Mouse (Mus musculus) ES-E14 (cell line): Measurements from ENCODE around the gene Olfr1454. TPM values are rescaled to one million over a fixed set of nuclear protein-coding genes. Genes with fewer than 3 reads are reported as not detected.

Experiments
- DNase-seq: peaks from one replicate; pipeline ENCODE4 v3.0.0-alpha.2; 2013; ENCODE audit warnings: low read depth, low spot score
- H3K27ac ChIP-seq: 2 replicates; pipeline ENCODE4 v1.5.1; 2012; ENCODE audit warnings: low read depth, mild to moderate bottlenecking, low read length, moderate library complexity, mixed read lengths; ENCODE audit not compliant: poor library complexity, insufficient read depth, severe bottlenecking
- H3K36me3 ChIP-seq: 2 replicates; pipeline ENCODE4 v1.6.1; 2012; ENCODE audit warnings: mild to moderate bottlenecking, low read length, moderate library complexity, mixed read lengths; ENCODE audit not compliant: control insufficient read depth, poor library complexity, insufficient read depth, severe bottlenecking
- H3K4me1 ChIP-seq, 2 experiments: fragments of 150-350 bp in 1 of 2; sonication (generic) in 1 of 2; 2 replicates each; pipeline ENCODE4 v1.6.1; 2012; ENCODE audit warnings: low read length in 2 of 2, mild to moderate bottlenecking in 1 of 2, mixed read lengths in 1 of 2; ENCODE audit not compliant: control insufficient read depth in 2 of 2, insufficient read depth in 2 of 2, poor library complexity in 1 of 2
- H3K4me3 ChIP-seq, 2 experiments: fragments of 150-350 bp in 1 of 2; sonication (generic) in 1 of 2; 2 replicates each; pipeline ENCODE4 v1.5.1; 2012; ENCODE audit warnings: low read length in 2 of 2, low read depth in 1 of 2, mild to moderate bottlenecking in 1 of 2, mixed read lengths in 1 of 2; ENCODE audit not compliant: insufficient read depth in 1 of 2, poor library complexity in 1 of 2, severe bottlenecking in 1 of 2
- H3K9ac ChIP-seq: 2 replicates; pipeline ENCODE4 v1.6.1; 2012; ENCODE audit warnings: low read depth, mild to moderate bottlenecking, low read length, mixed read lengths; ENCODE audit not compliant: poor library complexity, insufficient read depth, severe bottlenecking
- H3K9me3 ChIP-seq: fragments of 150-350 bp; sonication (generic); 2 replicates; pipeline ENCODE4 v1.6.1; 2012; ENCODE audit warnings: low read depth, mild to moderate bottlenecking, low read length; ENCODE audit not compliant: control insufficient read depth, insufficient read depth
- CHD2 ChIP-seq: IDR thresholded peaks from 2 replicates; pipeline ENCODE4 v1.6.1; 2014; ENCODE audit warnings: mild to moderate bottlenecking, low read depth, low read length, inconsistent platforms
- HCFC1 ChIP-seq: IDR thresholded peaks from 2 replicates; pipeline ENCODE4 v1.6.1; 2012; ENCODE audit warnings: low read length, inconsistent platforms, borderline replicate concordance; ENCODE audit not compliant: insufficient read depth
- MAFK ChIP-seq: IDR thresholded peaks from 2 replicates; pipeline ENCODE4 v1.6.1; 2014; ENCODE audit warnings: mild to moderate bottlenecking, low read depth, low read length, inconsistent platforms; ENCODE audit not compliant: insufficient read depth
- ZC3H11A ChIP-seq: IDR thresholded peaks from 2 replicates; pipeline ENCODE4 v1.6.1; 2012; ENCODE audit warnings: low read depth, mild to moderate bottlenecking, inconsistent platforms, low read length, borderline replicate concordance
- ZNF384 ChIP-seq: IDR thresholded peaks from 2 replicates; pipeline ENCODE4 v1.6.1; 2012; ENCODE audit warnings: low read depth, low read length, inconsistent platforms
- in situ Hi-C, 2 experiments: fragments of 600-800 bp; cut with MboI; formaldehyde crosslinking; loops; one replicate each; pipeline ENCODE4 v1.15.1; 2025; ENCODE audit warnings: low sequenced_read_pairs in 2 of 2, inconsistent platforms in 1 of 2; ENCODE audit not compliant: unreplicated experiment in 2 of 2
- total RNA-seq: library from RNA; depleted of rRNA; stranded (reverse); fragments of 300-350 nt; gene quantifications from 2 replicates; pipeline ENCODE4 v1.2.3, GENCODE M21; 2012; rRNA removed

Gene Olfr1454
- total RNA-seq = not detected in 2 replicates

GRCm38 (mm10) chr19:13060310-13060709 is at the start of gene Olfr1454:
Gene Olfr1454, plus strand, starts transcription at chr19:13060610.
- no peak for TF ChIP-seq MAFK
- no peak for TF ChIP-seq ZC3H11A
- no peak for TF ChIP-seq ZNF384
- TF ChIP-seq CHD2 = no peak
- no peak for TF ChIP-seq HCFC1
- no peak for DNase-seq
- no peaks in the 10 kb centered on the region for H3K9me3 ChIP-seq
- no peak within 1 kb of the TSS for H3K27ac ChIP-seq
- in situ Hi-C loops = no loop called here
- no peaks in the 10 kb centered on the region for H3K4me1 ChIP-seq
- no peaks in the 10 kb centered on the region for H3K36me3 ChIP-seq
- no peak within 1 kb of the TSS for H3K9ac ChIP-seq
- no peak within 1 kb of the TSS for H3K4me3 ChIP-seq

- H3K4me3 ChIP-seq = no peak within 1 kb of the TSS
- no peak for TF ChIP-seq CHD2
- TF ChIP-seq ZC3H11A = no peak
- no peak for TF ChIP-seq MAFK
- TF ChIP-seq HCFC1 = no peak
- no peak for TF ChIP-seq ZNF384
- DNase-seq = no peak
- no peak within 1 kb of the TSS for H3K9ac ChIP-seq
- no peaks in the 10 kb centered on the region for H3K36me3 ChIP-seq
- H3K27ac ChIP-seq = no peak within 1 kb of the TSS
- H3K9me3 ChIP-seq = no peaks in the 10 kb centered on the region
- in situ Hi-C loops = no loop called here
- no peaks in the 10 kb centered on the region for H3K4me1 ChIP-seq
These were observed 32.2 kb upstream of the Olfr1454 start, which contains the start of gene Olfr1453 for GRCm38 (mm10) chr19:13028227-13028626. Gene Olfr1453, minus strand, starts transcription at chr19:13028327.

DNA sequence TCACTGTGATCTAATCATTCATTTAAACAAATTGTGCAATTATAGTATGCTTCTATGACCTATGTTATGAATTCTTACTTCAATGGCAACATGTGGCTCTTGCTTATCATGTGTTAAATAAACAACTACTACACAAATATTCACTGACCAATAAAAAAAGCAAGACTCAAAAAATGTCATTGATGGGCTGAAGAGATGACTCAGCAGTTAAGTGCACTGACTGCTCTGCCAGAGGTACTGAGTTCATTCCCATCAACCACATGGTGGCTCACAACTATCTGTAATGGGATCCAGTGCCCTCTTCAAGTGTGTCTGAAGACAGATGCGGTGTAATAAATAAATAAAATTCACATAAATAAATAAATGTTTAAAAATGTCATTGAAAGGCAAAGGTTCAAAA is 33.5 kb downstream of the Olfr1454 start:
- no peak for DNase-seq
- Histone ChIP-seq H3K9ac (no peak overlapping the region), H3K4me1 (no peaks in the 10 kb centered on the region), H3K4me3 (no peak overlapping the region), H3K27ac (no peak overlapping the region), H3K9me3 (no peaks in the 10 kb centered on the region), H3K36me3 (no peaks in the 10 kb centered on the region)
- in situ Hi-C loops = no loop called here
- TF ChIP-seq MAFK (peak; percentile 54; the same call in 1 of the 2 replicates), HCFC1 (no peak)

DNA sequence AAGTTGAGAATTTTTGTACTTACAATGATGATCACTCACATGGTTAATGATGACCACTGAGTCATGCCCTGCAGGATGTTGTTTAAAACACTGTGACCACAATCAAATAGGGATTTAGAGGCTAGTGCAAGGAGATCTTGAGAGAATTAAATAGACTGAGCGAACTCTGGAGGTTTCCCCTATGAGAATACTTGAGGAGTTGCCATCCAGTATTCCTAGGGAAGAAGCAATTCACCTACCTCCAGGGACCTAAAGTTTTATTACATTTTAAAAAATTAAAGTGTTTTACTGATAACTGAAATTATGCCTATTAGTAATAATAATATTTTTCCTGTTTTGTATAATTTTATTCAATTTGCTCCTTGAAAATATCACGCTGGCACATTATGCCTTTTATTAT is 37.4 kb downstream of the Olfr1454 start, which contains the start of gene Olfr1457:
TSS of gene Olfr1457 (minus strand) at position 101 of the 400 bp plus-strand sequence.
- no peak within 1 kb of the TSS for H3K27ac ChIP-seq
- H3K36me3 ChIP-seq = no peaks in the 10 kb centered on the region
- no peak within 1 kb of the TSS for H3K9ac ChIP-seq
- no peak for DNase-seq
- H3K4me3 ChIP-seq = no peak within 1 kb of the TSS
- H3K9me3 ChIP-seq = no peaks in the 10 kb centered on the region
- in situ Hi-C loops = no loop called here
- no peak for TF ChIP-seq ZC3H11A
- TF ChIP-seq ZNF384 = no peak
- TF ChIP-seq MAFK = no peak
- no peak for TF ChIP-seq HCFC1
- no peak for TF ChIP-seq CHD2
- no peaks in the 10 kb centered on the region for H3K4me1 ChIP-seq

DNA sequence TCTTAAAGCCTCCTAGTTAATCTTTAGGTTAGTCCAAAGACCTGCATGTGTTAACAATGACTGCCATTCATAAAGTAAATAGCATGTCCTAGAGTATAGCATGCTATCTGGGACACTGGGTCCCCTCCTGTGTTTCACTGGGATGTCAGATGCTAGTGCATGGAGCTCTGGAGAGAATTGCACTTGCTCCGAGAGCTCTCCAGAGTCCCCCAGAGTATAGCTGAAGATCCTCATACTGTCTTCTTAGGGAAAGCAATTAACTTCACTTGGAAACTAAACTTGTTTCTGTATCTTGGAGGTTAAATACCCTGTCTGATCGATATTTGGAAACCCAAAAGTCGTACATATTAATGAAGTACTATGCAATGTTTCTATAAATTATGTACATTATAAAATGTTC is 46.3 kb downstream of the Olfr1454 start, which contains the start of gene Olfr1458:
TSS of gene Olfr1458 (minus strand) at position 101 of the 400 bp plus-strand sequence.
- in situ Hi-C loops = no loop called here
- TF ChIP-seq HCFC1 (no peak), CHD2 (no peak), ZC3H11A (no peak), MAFK (no peak)
- no peak within 1 kb of the TSS for H3K9ac ChIP-seq

More for the DNA sequence above, 46.3 kb downstream of the Olfr1454 start, which contains the start of gene Olfr1458:
- no peak within 1 kb of the TSS for H3K27ac ChIP-seq
- DNase-seq = no peak
- no peak within 1 kb of the TSS for H3K4me3 ChIP-seq
- H3K36me3 ChIP-seq = no peaks in the 10 kb centered on the region
- no peaks in the 10 kb centered on the region for H3K4me1 ChIP-seq
- H3K9me3 ChIP-seq = no peaks in the 10 kb centered on the region

Other genes with a start within 250 kb of the Olfr1454 start
- gene Gm5244, start 213.9 kb upstream of the Olfr1454 start, total RNA-seq = not detected in 2 replicates
- not detected in 2 replicates for gene Olfr1444, start 203.3 kb upstream of the Olfr1454 start, total RNA-seq
- not detected in 2 replicates for gene Olfr1445, start 176.8 kb upstream of the Olfr1454 start, total RNA-seq
- gene Olfr1446, start 167.1 kb upstream of the Olfr1454 start, total RNA-seq = not detected in 2 replicates
- gene Olfr1447, start 156.9 kb upstream of the Olfr1454 start, total RNA-seq = not detected in 2 replicates
- not detected in 2 replicates for gene Olfr1448, start 136.2 kb upstream of the Olfr1454 start, total RNA-seq
- gene Olfr1449, start 129.8 kb upstream of the Olfr1454 start, total RNA-seq = not detected in 2 replicates
- gene Olfr1450, start 110.4 kb upstream of the Olfr1454 start, total RNA-seq = not detected in 2 replicates
- not detected in 2 replicates for gene Olfr1451, start 65.6 kb upstream of the Olfr1454 start, total RNA-seq
- not detected in 2 replicates for gene Olfr1453, start 32.3 kb upstream of the Olfr1454 start, total RNA-seq
- not detected in 2 replicates for gene Olfr1457, start 37.3 kb downstream of the Olfr1454 start, total RNA-seq
- gene Olfr1458, start 46.2 kb downstream of the Olfr1454 start, total RNA-seq = not detected in 2 replicates
- gene Olfr1459, start 88.9 kb downstream of the Olfr1454 start, total RNA-seq = 0.32 and 0.80 TPM in 2 replicates
- not detected in 2 replicates for gene Olfr1461, start 102.4 kb downstream of the Olfr1454 start, total RNA-seq
- not detected in 2 replicates for gene Olfr1462, start 125.1 kb downstream of the Olfr1454 start, total RNA-seq
- gene Olfr1463, start 170.7 kb downstream of the Olfr1454 start, total RNA-seq = not detected in 2 replicates